Mouse (Mus musculus) kidney, embryonic 16.5 days (tissue): ENCODE results near the gene Cog1. TPM values are rescaled to one million over a fixed set of nuclear protein-coding genes. Genes with fewer than 3 reads are reported as not detected.

Experiments
- ATAC-seq: fragments of 200-750 bp; cut with Nextera tagmentation; 2 replicates; pipeline ENCODE4 v1.8.0; 2017; ENCODE audit warnings: moderate TSS enrichment; ENCODE audit not compliant: low FRiP score, low TSS enrichment
- H3K27ac ChIP-seq: fragments of 300-500 bp; sonication (generic); 2 replicates; pipeline ENCODE4 v1.5.1; 2014; ENCODE audit warnings: low read length
- H3K27me3 ChIP-seq: fragments of 300-500 bp; sonication (generic); 2 replicates; pipeline ENCODE4 v1.6.1; 2014; ENCODE audit warnings: low read length, control low read depth, mixed read lengths; ENCODE audit not compliant: insufficient read depth
- H3K36me3 ChIP-seq: fragments of 300-500 bp; sonication (generic); 2 replicates; pipeline ENCODE4 v1.6.1; 2014; ENCODE audit warnings: low read length, control low read depth, mixed read lengths; ENCODE audit not compliant: insufficient read depth
- H3K4me1 ChIP-seq: fragments of 300-500 bp; sonication (generic); 2 replicates; pipeline ENCODE4 v1.6.1; 2014; ENCODE audit warnings: low read length, control low read depth, mixed read lengths; ENCODE audit not compliant: insufficient read depth
- H3K4me2 ChIP-seq: fragments of 300-500 bp; sonication (generic); replicated peaks from 2 replicates; pipeline ENCODE4 v1.6.1; 2014; ENCODE audit warnings: low read depth, low read length
- H3K4me3 ChIP-seq: fragments of 300-500 bp; sonication (generic); 2 replicates; pipeline ENCODE4 v1.5.1; 2014; ENCODE audit warnings: mild to moderate bottlenecking, low read length
- H3K9ac ChIP-seq: fragments of 300-500 bp; sonication (generic); replicated peaks from 2 replicates; pipeline ENCODE4 v1.6.1; 2014; ENCODE audit warnings: low read length
- H3K9me3 ChIP-seq: fragments of 300-500 bp; sonication (generic); 2 replicates; pipeline ENCODE4 v1.6.1; 2016; ENCODE audit warnings: low read length, control low read depth
- WGBS: fragments of 180-500 bp; shearing (Covaris S2); extraction: QIAGEN DNeasy Blood & Tissue Kit; methylation state at CpG from one replicate; pipeline ENCODE4 v1.1.7; 2014; 5-methylcytosine and 5-hydroxymethylcytosine counted together
- polyA plus RNA-seq: library from polyadenylated mRNA; unstranded; fragments of >200 nt; fragmentation: Nextera tagmentation; extraction: Ambion mirVana; gene quantifications from 2 replicates; pipeline ENCODE4 v1.2.1, GENCODE M21; 2015

Gene Cog1
- polyA plus RNA-seq, 1 experiment from 2014 or later: 25.1 TPM

- H3K9me3 ChIP-seq: no peaks in the 10 kb centered on the region
- H3K27me3 ChIP-seq: no peaks in the 10 kb centered on the region
- no peak for ATAC-seq
Observed at GRCm38 (mm10) chr11:113674595-113674994, 25.6 kb downstream of the Cog1 start.

DNA sequence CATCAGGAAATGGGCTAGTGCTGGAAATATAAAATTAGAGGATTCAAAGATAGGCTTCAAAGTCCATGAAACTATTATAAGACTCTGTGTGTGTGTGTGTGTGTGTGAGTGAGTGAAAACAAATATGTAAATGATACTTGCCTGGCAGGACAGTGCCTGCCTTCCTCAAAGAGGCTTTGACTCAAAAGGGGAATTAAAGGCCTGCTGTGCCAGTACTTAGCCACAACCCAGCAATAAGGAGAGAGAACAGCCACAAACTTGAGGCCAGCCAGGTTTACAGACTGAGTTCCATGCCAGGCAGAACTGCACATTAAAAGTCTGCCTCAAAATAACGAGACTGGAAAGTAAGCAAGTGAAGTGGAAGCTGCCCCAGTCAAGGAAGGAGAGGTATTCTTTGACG, 27.9 kb downstream of the Cog1 start:
- H3K4me1 ChIP-seq: peaks cover 8% of the 10 kb centered on the region; the same call in 1 of the 2 replicates
- no peak overlapping the region for H3K4me2 ChIP-seq
- ATAC-seq: no peak
- H3K4me3 ChIP-seq: no peak overlapping the region
- H3K36me3 ChIP-seq: peaks cover 25% of the 10 kb centered on the region
- H3K9ac ChIP-seq: no peak overlapping the region
- WGBS: 80% methylated on average over 2 of the region's 2 CpGs
- no peaks in the 10 kb centered on the region for H3K9me3 ChIP-seq
- no peaks in the 10 kb centered on the region for H3K27me3 ChIP-seq
- H3K27ac ChIP-seq: no peak overlapping the region

More at GRCm38 (mm10) chr11:113674595-113674994, 25.6 kb downstream of the Cog1 start:
- Histone ChIP-seq H3K4me1 (no peaks in the 10 kb centered on the region), H3K36me3 (peaks cover 29% of the 10 kb centered on the region), H3K4me2 (no peak overlapping the region), H3K27ac (no peak overlapping the region), H3K4me3 (no peak overlapping the region), H3K9ac (no peak overlapping the region)
- 92% methylated on average over 5 of the region's 5 CpGs for WGBS

GRCm38 (mm10) chr11:113677378-113677777, 28.4 kb downstream of the Cog1 start:
- Histone ChIP-seq H3K9ac (no peak overlapping the region), H3K27me3 (no peaks in the 10 kb centered on the region), H3K4me2 (no peak overlapping the region), H3K27ac (no peak overlapping the region), H3K4me1 (peaks cover 13% of the 10 kb centered on the region), H3K4me3 (no peak overlapping the region), H3K36me3 (peaks cover 22% of the 10 kb centered on the region), H3K9me3 (no peaks in the 10 kb centered on the region)
- ATAC-seq: no peak
- WGBS: 96% methylated on average over 2 of the region's 2 CpGs

GRCm38 (mm10) chr11:113678373-113678772, 29.4 kb downstream of the Cog1 start:
- H3K4me3 ChIP-seq: no peak overlapping the region
- H3K27ac ChIP-seq: no peak overlapping the region
- H3K9me3 ChIP-seq: no peaks in the 10 kb centered on the region
- no peaks in the 10 kb centered on the region for H3K27me3 ChIP-seq
- H3K4me1 ChIP-seq: peaks cover 17% of the 10 kb centered on the region
- 0 out of 2 replicates have a peak, but pooled peaks have one; percentile 28 for ATAC-seq
- no peak overlapping the region for H3K4me2 ChIP-seq
- WGBS: 79% methylated on average over 8 of the region's 8 CpGs
- no peak overlapping the region for H3K9ac ChIP-seq
- H3K36me3 ChIP-seq: peaks cover 15% of the 10 kb centered on the region

DNA sequence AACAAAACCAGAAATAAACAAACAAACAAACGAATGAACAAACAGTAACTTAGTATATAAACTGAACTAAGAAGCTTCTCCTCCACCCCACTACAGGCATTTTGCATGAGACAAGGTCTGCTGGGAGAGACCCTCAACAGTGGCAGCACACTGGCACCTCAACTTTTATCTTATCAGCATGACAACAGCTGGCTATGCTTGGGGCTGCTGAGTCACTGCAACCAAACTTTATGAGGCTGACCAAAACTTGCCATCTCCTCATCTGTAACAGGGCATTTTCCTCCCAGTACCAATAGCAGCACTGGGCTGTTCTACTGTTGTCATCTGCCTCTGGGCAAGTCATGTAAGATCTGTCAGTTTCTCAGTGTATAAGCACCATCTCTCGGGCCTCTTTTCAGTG, 32.0 kb downstream of the Cog1 start:
- H3K9me3 ChIP-seq: no peaks in the 10 kb centered on the region
- H3K36me3 ChIP-seq: peaks cover 9% of the 10 kb centered on the region
- no peak overlapping the region for H3K27ac ChIP-seq

GRCm38 (mm10) chr11:113681979-113682378, 33.0 kb downstream of the Cog1 start:
- Histone ChIP-seq H3K9ac (no peak overlapping the region), H3K4me3 (no peak overlapping the region), H3K27ac (no peak overlapping the region), H3K9me3 (no peaks in the 10 kb centered on the region), H3K4me2 (peak overlapping the region; percentile 67; the same call in 1 of the 2 replicates), H3K36me3 (peaks cover 1% of the 10 kb centered on the region; the same call in 1 of the 2 replicates), H3K27me3 (no peaks in the 10 kb centered on the region), H3K4me1 (peaks cover 32% of the 10 kb centered on the region)
- no peak for ATAC-seq

More for the DNA sequence above, 32.0 kb downstream of the Cog1 start:
- Histone ChIP-seq H3K9ac (no peak overlapping the region), H3K4me1 (peaks cover 28% of the 10 kb centered on the region), H3K27me3 (no peaks in the 10 kb centered on the region), H3K4me2 (no peak overlapping the region), H3K4me3 (no peak overlapping the region)
- no peak for ATAC-seq
- 75% methylated on average over 2 of the region's 2 CpGs for WGBS

DNA sequence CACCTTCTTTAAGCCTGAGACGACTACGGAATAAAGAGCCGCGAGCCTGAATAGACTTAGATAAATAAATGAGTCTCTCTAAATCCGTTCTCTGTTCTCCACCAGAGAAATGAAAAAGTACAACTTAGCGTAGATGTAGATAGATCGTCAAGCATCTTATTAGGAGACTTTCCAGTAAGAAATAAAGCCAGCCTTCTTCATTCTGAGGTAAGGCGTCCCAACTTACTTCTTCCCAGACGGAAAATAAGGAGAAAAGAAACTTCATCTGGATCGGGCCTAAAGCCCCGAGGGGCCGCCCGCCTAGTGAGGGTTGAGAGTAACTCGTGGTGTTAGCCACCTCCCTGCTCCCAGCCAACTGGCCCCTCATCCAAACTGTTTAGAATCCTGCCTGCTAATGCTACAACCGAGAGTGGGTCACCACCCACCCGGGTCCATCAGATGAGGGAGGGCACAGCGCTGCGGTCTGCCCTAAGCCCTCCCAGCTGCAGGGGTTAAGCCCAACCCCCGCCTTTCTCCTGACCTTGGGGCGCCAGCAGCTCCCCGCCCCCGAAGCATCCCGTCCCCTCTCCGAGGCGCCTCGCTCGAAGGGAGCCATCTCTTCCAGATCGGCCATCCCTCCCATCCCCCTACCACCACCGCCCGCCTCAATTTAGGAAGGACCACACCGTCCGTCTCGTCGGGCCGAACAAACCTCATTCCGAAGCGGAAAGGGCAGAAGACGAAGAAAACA, 34.1 kb downstream of the Cog1 start:
- Histone ChIP-seq H3K4me2 (peak overlapping the region; percentile 67), H3K4me3 (peak overlapping the region; percentile 98), H3K9me3 (no peaks in the 10 kb centered on the region), H3K36me3 (peaks cover 5% of the 10 kb centered on the region), H3K27me3 (no peaks in the 10 kb centered on the region), H3K27ac (peak overlapping the region; percentile 97), H3K4me1 (peaks cover 34% of the 10 kb centered on the region), H3K9ac (peak overlapping the region; percentile 94)
- ATAC-seq: peak; percentile 46
- WGBS: 1% methylated on average over 37 of the region's 38 CpGs

- H3K4me2 ChIP-seq: peak overlapping the region; percentile 67
- H3K27me3 ChIP-seq: no peaks in the 10 kb centered on the region
- H3K9ac ChIP-seq: peak overlapping the region; percentile 94
- 0% methylated on average over 17 of the region's 38 CpGs for WGBS
- peak overlapping the region; percentile 97 for H3K27ac ChIP-seq
- peak overlapping the region; percentile 98 for H3K4me3 ChIP-seq
- H3K4me1 ChIP-seq: peaks cover 34% of the 10 kb centered on the region
- H3K9me3 ChIP-seq: no peaks in the 10 kb centered on the region
- ATAC-seq: peak; percentile 75
- peaks cover 11% of the 10 kb centered on the region for H3K36me3 ChIP-seq
Observed at GRCm38 (mm10) chr11:113683627-113683956, 34.6 kb downstream of the Cog1 start.

DNA sequence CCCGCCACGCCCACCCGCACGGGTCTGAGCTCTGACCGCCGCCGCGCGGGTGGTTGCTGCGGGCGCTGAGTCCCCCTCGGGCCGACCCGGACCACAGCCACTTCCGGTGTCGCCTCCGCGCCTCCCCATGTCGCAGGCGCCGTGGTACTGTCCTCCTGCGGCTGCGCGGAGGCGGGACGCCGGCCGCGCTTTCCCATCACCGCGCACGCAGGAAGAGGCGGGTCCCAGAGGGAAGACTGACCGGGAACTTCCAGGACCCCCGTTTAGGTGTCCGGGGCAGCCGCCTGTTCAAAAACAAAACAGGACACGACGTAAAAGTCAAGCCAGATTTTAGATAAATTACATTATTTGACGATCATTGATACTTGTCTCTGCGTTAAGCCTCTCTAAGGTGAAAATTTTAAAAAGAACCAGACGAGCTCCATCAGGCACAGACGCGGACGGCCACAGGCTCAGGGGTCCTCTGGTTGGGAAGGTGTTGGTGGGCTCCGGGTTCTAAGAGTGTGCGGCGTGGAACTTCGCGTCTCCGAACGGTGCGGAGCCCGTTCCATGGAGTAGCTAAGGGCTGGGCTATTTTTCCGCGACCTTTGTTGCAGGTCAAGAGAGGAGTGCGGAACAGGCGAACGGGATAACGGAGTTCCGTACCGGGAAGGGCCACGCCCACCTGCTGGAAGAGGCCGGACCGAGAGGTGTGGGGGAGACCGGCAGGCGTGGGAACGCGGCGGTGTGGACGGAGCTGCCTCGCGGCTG, 35.2 kb downstream of the Cog1 start, which contains the start of the genes Fam104a and D11Wsu47e:
Gene Fam104a, minus strand, starts transcription at position 199 of the 750 bp plus-strand sequence.
Gene D11Wsu47e, plus strand, starts transcription at position 456 of the 750 bp plus-strand sequence.
- Histone ChIP-seq H3K36me3 (peaks cover 16% of the 10 kb centered on the region), H3K4me3 (peak within 1 kb of the TSS; percentile 98), H3K27ac (peak within 1 kb of the TSS; percentile 97), H3K9ac (peak within 1 kb of the TSS; percentile 94), H3K27me3 (no peaks in the 10 kb centered on the region), H3K4me2 (peak within 1 kb of the TSS; percentile 84), H3K9me3 (no peaks in the 10 kb centered on the region), H3K4me1 (peaks cover 34% of the 10 kb centered on the region)
- under 1% methylated on average over 70 of the region's 73 CpGs for WGBS
- ATAC-seq: peak; percentile 95
